ENCODE assay signal across 31 mouse cellular contexts in genomic region chr4:109546538-109546937, GRCm38 (mm10). TPM values are rescaled to one million over a fixed set of nuclear protein-coding genes. Genes with fewer than 3 reads are reported as not detected.
"Had no signal": no experiment of that assay in that cellular context is flagged by ENCODE, and none has a peak within 500 bp of the region (broad histone marks: within the 10 kb centered on the region; RNA-seq: fewer than 3 reads in every experiment).

No protein-coding gene starts in this region.

- H3K27ac ChIP-seq: kidney, embryonic 15.5 days; liver, embryonic 12.5 days; liver, embryonic 15.5 days; lung, embryonic 15.5 days; midbrain, embryonic 12.5 days; neural tube, embryonic 13.5 days had no signal

- H3K27me3 ChIP-seq: kidney, embryonic 15.5 days; liver, embryonic 12.5 days; liver, embryonic 15.5 days; lung, embryonic 15.5 days; midbrain, embryonic 12.5 days; neural tube, embryonic 13.5 days had no signal

- H3K4me2 ChIP-seq: kidney, embryonic 15.5 days; liver, embryonic 12.5 days; liver, embryonic 15.5 days; lung, embryonic 15.5 days; midbrain, embryonic 12.5 days; neural tube, embryonic 13.5 days had no signal

- H3K4me1 ChIP-seq: liver, embryonic 12.5 days; liver, embryonic 15.5 days; midbrain, embryonic 12.5 days; neural tube, embryonic 13.5 days had no signal

- ATAC-seq: intestine, postnatal 0 days; liver, embryonic 12.5 days; midbrain, embryonic 16.5 days had no signal

- H3K4me3 ChIP-seq: kidney, embryonic 15.5 days; liver, embryonic 12.5 days; liver, embryonic 15.5 days; lung, embryonic 15.5 days; midbrain, embryonic 12.5 days; myocyte; neural tube, embryonic 13.5 days had no signal

- H3K9me3 ChIP-seq: kidney, embryonic 15.5 days; liver, embryonic 12.5 days; liver, embryonic 15.5 days; lung, embryonic 15.5 days; midbrain, embryonic 12.5 days; neural tube, embryonic 13.5 days had no signal

- DNase-seq: kidney, adult 2 months; kidney, postnatal 10 days; kidney, postnatal 36 days; lung, adult 18-20 months; lung, postnatal 10 days; lung, postnatal 36 days; retina, postnatal 1 day; thymus, adult 18-20 months; thymus, postnatal 36 days had no signal

- H3K9ac ChIP-seq: kidney, embryonic 15.5 days; liver, embryonic 12.5 days; liver, embryonic 15.5 days; lung, embryonic 15.5 days; midbrain, embryonic 12.5 days; neural tube, embryonic 13.5 days had no signal

- H3K36me3 ChIP-seq: kidney, embryonic 15.5 days; liver, embryonic 12.5 days; liver, embryonic 15.5 days; lung, embryonic 15.5 days; midbrain, embryonic 12.5 days; neural tube, embryonic 13.5 days had no signal

RNA-seq across cellular contexts. Expression of gene 4930522H14Rik, which starts 15.4 kb away (rescaled TPM):
- total RNA-seq: layer of hippocampus, adult 18-20 months; layer of hippocampus, postnatal 14 days; left cerebral cortex, adult 18-20 months; left cerebral cortex, postnatal 10 days; left cerebral cortex, postnatal 36 days; monocyte, adult 5-6 weeks; neutrophil, adult 5-6 weeks had no signal
- polyA plus RNA-seq: intestine, postnatal 0 days; kidney, adult 2 months; kidney, embryonic 15.5 days; limb, embryonic 11.5 days; limb, embryonic 14.5 days; liver, embryonic 12.5 days; liver, embryonic 15.5 days; lung, embryonic 15.5 days; midbrain, embryonic 12.5 days; midbrain, embryonic 16.5 days; myocyte; neural tube, embryonic 13.5 days; small intestine, adult 2 months; spleen, adult 2 months; stomach, embryonic 16.5 days; urinary bladder, adult 2 months had no signal
